Mouse (Mus musculus) testis, postnatal 14 days (tissue): ENCODE measurements around the gene Neurl4.
"Not testable (repeated sequence)": the region's sequence is repeated elsewhere in the genome, so short reads cannot be mapped to it uniquely, and the experiment has no call there.

Experiments used
- DNase-seq: peaks from one replicate; pipeline ENCODE4 v3.0.0; 2021; ENCODE audit warnings: low spot score

Neurl4 gene

GRCm38 (mm10) chr11:69900471-69901405, at the start of gene Neurl4, which contains the start of gene 2810408A11Rik:
Neurl4 (plus strand) TSS chr11:69901072.
2810408A11Rik (minus strand) TSS chr11:69900987.
- DNase-seq, result peak; percentile 93

- DNase-seq, result no peak
Observed at GRCm38 (mm10) chr11:69853994-69854393, 46.9 kb upstream of the Neurl4 start.

- no peak for DNase-seq
Observed at GRCm38 (mm10) chr11:69854680-69855079, 46.2 kb upstream of the Neurl4 start.

GRCm38 (mm10) chr11:69855347-69855746, 45.5 kb upstream of the Neurl4 start:
- DNase-seq, result no peak

GRCm38 (mm10) chr11:69858113-69858998, 42.5 kb upstream of the Neurl4 start, which contains the start of gene Tnk1:
Tnk1 (minus strand) TSS chr11:69858730.
- DNase-seq, result no peak

GRCm38 (mm10) chr11:69863729-69864128, 37.1 kb upstream of the Neurl4 start:
- DNase-seq, result not testable (repeated sequence)

- no peak for DNase-seq
Observed at GRCm38 (mm10) chr11:69864138-69864860, 36.6 kb upstream of the Neurl4 start.

GRCm38 (mm10) chr11:69865561-69865960, 35.3 kb upstream of the Neurl4 start:
- DNase-seq, result no peak

- no peak for DNase-seq
Observed at GRCm38 (mm10) chr11:69867335-69867734, 33.5 kb upstream of the Neurl4 start.

GRCm38 (mm10) chr11:69870289-69871069, 30.4 kb upstream of the Neurl4 start:
- DNase-seq, result no peak

- DNase-seq, result no peak
Observed at GRCm38 (mm10) chr11:69871822-69872221, 29.1 kb upstream of the Neurl4 start.

GRCm38 (mm10) chr11:69872451-69872850, 28.4 kb upstream of the Neurl4 start:
- DNase-seq, result no peak

GRCm38 (mm10) chr11:69876186-69876585, 24.7 kb upstream of the Neurl4 start:
- no peak for DNase-seq

- peak; percentile 87 for DNase-seq
Observed at GRCm38 (mm10) chr11:69876867-69877266, 24.0 kb upstream of the Neurl4 start.

GRCm38 (mm10) chr11:69877878-69878277, 23.0 kb upstream of the Neurl4 start, which contains the start of gene Tmem95:
Tmem95 (minus strand) TSS chr11:69878018.
- DNase-seq, result no peak

GRCm38 (mm10) chr11:69878399-69878798, 22.5 kb upstream of the Neurl4 start:
- no peak for DNase-seq

- no peak for DNase-seq
Observed at GRCm38 (mm10) chr11:69878952-69879351, 21.9 kb upstream of the Neurl4 start.

GRCm38 (mm10) chr11:69879711-69880110, 21.2 kb upstream of the Neurl4 start:
- no peak for DNase-seq

GRCm38 (mm10) chr11:69880506-69880852, 20.4 kb upstream of the Neurl4 start:
- DNase-seq, result no peak

GRCm38 (mm10) chr11:69880853-69881603, 19.8 kb upstream of the Neurl4 start, which contains the start of gene Kctd11:
Kctd11 (minus strand) TSS chr11:69881406.
- peak; percentile 82 for DNase-seq
